Mouse (Mus musculus) cerebellum, adult 2 months (tissue): ENCODE measurements around the gene Spaca6. TPM values are rescaled to one million over a fixed set of nuclear protein-coding genes. Genes with fewer than 3 reads are reported as not detected.

Experiments used
- DNase-seq, 2 experiments: peaks; one replicate each; pipeline ENCODE4 v3.0.0; 2021
- H3K27ac ChIP-seq: fragments of 200-500 bp; 2 replicates; pipeline ENCODE4 v1.5.1; 2012; ENCODE audit warnings: low read length, control low read depth, inconsistent platforms; ENCODE audit not compliant: insufficient read depth
- H3K27me3 ChIP-seq: fragments of 200-500 bp; 2 replicates; pipeline ENCODE4 v1.6.1; 2012; ENCODE audit warnings: inconsistent platforms, mild to moderate bottlenecking, low read length, moderate library complexity; ENCODE audit not compliant: control insufficient read depth, insufficient read depth
- H3K4me1 ChIP-seq: fragments of 200-500 bp; 2 replicates; pipeline ENCODE4 v1.6.1; 2011; ENCODE audit warnings: low read length; ENCODE audit not compliant: control insufficient read depth, insufficient read depth
- H3K4me3 ChIP-seq: fragments of 200-500 bp; replicated peaks from 2 replicates; pipeline ENCODE3; 2011; ENCODE audit warnings: mild to moderate bottlenecking, low read depth, low read length, control low read depth; ENCODE audit not compliant: insufficient read depth
- CTCF ChIP-seq: fragments of 200-500 bp; IDR thresholded peaks from 2 replicates; pipeline ENCODE4 v1.5.1; 2011; ENCODE audit warnings: low read depth, mild to moderate bottlenecking, control low read depth, low read length, moderate library complexity, borderline replicate concordance; ENCODE audit not compliant: insufficient read depth
- POLR2A ChIP-seq: fragments of 200-500 bp; IDR thresholded peaks from 2 replicates; pipeline ENCODE4 v1.6.1; 2011; ENCODE audit warnings: low read length, control low read depth, borderline replicate concordance; ENCODE audit not compliant: insufficient read depth
- WGBS: fragments of 180-500 bp; shearing (Covaris S2); methylation state at CpG from one replicate; pipeline ENCODE4 v1.1.7; 2018; 5-methylcytosine and 5-hydroxymethylcytosine counted together
- polyA plus RNA-seq: library from polyadenylated mRNA; depleted of rRNA; stranded (reverse); fragments of >200 nt; gene quantifications from 2 replicates; pipeline ENCODE4 v1.2.3, GENCODE M21; 2012

Gene Spaca6
- polyA plus RNA-seq, 1 experiment = 132 TPM

DNA sequence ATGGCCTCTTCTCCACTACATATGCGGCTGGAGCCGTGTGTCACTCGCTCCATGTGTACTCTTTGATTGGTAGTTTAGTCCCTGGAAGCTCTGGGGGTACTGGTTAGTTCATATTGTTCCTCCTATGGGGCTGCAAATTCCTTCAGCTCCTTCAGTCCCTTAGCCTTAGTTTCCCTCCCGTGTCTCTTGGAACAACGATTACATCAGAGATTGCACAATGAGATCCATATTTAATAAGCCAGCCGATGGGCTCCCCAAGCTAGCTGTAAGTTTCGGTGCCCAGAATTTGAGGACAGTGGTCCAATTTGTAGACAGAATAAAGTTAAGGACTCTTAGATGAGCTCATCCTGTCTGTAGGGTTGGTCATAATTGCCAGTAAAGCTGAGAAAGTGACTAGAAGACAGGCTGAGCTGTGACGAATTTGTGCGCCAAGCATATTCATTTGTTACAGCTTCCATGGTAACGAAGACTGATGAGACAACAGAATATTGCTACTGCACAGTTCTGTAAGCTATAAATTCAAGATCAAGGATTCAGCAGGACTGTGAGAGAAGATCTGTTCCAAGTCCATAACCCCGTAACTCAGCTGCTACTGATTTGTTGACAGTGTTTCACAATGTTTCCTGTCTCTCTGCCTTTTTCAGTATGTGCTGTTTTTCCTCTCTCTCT lies 40.0 kb downstream of the Spaca6 start:
- H3K4me3 ChIP-seq = no peak overlapping the region
- H3K27me3 ChIP-seq = no peaks in the 10 kb centered on the region
- no peak for TF ChIP-seq POLR2A
- TF ChIP-seq CTCF = no peak
- no peak for DNase-seq
- 55% methylated on average over 11 of the region's 11 CpGs for WGBS
- H3K4me1 ChIP-seq = no peaks in the 10 kb centered on the region
- no peak overlapping the region for H3K27ac ChIP-seq

DNA sequence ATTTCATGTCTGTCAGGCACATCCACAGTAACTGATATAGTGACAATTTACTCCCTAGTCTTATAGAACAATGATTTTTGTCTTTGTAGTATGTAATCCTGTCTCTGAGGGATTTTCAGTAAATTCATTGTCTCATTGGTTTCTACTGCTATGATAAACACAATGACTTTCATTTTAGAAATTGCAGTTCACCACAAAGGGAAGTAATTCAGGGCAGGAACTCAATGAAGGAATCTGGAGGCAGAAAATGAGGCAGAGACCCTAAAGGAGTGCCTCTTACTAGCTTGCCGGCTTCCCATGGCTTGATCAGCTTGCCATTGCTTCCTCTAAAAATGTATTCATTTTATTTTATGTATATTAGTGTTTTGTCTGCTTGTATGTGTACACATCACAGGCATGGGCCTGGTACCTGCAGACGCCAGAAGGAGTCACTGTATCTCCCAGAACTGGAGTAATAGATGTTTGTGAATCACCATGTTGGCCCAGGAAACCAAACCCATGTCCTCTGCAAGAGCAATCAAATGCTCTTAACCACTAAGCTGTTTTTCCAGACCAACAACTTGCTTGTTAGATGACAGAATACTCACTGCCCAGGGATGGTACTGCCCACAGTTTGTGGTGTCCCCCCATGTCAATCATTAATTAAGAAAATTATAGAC lies 44.1 kb downstream of the Spaca6 start:
- TF ChIP-seq CTCF (no peak), POLR2A (no peak)
- Histone ChIP-seq H3K27ac (no peak overlapping the region), H3K27me3 (no peaks in the 10 kb centered on the region), H3K4me3 (no peak overlapping the region), H3K4me1 (no peaks in the 10 kb centered on the region)
- WGBS = 84% methylated on average over 2 of the region's 2 CpGs
- no peak for DNase-seq

DNA sequence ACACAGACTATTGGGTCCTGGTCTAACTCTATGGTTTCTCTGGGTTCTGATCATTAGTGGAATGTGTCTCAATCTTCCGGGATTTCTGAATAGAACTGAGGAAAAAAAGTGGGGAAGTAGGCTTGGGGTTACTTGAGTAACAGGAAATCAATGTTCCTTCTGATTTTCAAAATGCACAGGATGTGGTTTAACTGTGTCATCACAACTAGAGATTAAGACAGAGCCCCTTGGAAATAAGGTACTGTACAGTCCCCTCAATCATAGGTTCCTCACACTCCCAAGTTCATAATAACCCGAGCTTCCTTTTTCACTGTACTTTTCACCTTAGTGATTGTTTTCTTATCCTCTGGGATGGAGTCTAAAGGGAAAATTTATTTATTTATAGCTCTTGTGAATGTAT lies 44.7 kb downstream of the Spaca6 start:
- Histone ChIP-seq H3K4me1 (no peaks in the 10 kb centered on the region), H3K27ac (no peak overlapping the region), H3K27me3 (no peaks in the 10 kb centered on the region), H3K4me3 (no peak overlapping the region)
- no peak for TF ChIP-seq CTCF
- no peak for TF ChIP-seq POLR2A
- WGBS = 91% methylated on average over 2 of the region's 2 CpGs
- no peak for DNase-seq

DNA sequence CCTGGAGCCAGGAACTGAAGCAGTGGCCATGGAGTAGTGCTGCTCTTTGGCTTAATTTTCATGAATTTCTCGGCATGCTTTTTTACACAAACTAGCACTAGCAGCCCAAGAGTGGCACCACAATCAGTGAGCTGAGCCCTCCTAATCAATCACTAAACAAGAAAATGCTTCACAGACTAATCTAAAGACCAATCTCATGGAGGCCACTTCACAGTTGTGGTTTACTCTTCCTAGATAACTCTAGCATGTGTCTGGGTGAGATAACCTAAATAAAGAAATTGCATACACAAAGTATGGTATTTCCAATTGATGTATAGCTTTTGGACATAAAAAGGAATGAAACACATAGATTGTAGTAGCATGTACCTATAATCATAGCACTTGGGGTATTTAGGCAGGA lies 52.4 kb downstream of the Spaca6 start:
- Histone ChIP-seq H3K27ac (no peak overlapping the region), H3K4me1 (no peaks in the 10 kb centered on the region), H3K4me3 (no peak overlapping the region), H3K27me3 (no peaks in the 10 kb centered on the region)
- TF ChIP-seq POLR2A = no peak
- 77% methylated on average over 1 of the region's 1 CpGs for WGBS
- no peak for DNase-seq

DNA sequence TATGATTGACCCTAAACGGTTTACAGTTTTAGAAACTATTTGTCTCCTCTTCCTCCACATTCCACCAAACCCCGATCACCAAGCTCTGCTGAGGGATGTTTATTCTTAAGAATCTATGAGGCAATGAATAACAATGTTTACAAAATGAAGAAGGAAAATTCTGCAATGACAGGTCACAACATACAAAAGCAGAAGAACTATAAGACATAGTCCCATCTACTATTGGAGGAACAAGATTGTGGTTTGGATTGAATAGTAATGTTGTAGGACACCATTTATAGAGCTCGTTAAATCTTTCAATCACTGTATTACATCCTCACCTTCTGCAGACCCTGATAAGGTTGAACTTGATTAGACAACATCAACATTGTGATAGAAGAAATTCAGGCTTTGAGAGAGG lies 55.7 kb downstream of the Spaca6 start:
- H3K4me3 ChIP-seq = no peak overlapping the region
- 85% methylated on average over 3 of the region's 3 CpGs for WGBS
- H3K27ac ChIP-seq = no peak overlapping the region
- TF ChIP-seq POLR2A = no peak
- no peak for TF ChIP-seq CTCF
- no peaks in the 10 kb centered on the region for H3K27me3 ChIP-seq
- H3K4me1 ChIP-seq = no peaks in the 10 kb centered on the region
- no peak for DNase-seq

DNA sequence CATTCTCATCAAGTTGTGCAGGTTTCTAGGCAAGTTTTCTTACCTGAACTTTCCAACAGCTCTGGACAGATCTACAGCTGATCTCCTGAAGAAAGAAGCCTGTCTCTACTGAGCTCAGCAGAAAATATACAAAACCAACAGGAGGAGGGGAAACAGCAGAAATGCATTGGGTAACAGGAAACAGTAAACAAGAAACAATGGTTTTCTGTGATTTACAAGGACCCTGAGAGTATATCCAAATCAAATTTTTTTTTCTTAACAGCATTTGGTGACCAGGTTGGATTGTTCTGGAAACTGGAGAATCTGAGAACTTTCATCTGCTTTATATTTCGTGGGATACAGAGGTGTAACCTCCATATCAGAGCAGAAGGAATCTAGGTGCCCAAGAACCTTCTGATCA lies 56.9 kb downstream of the Spaca6 start, which contains the start of gene Fpr1:
TSS of gene Fpr1 (minus strand) at position 101 of the 400 bp plus-strand sequence.
- no peak within 1 kb of the TSS for H3K27ac ChIP-seq
- no peaks in the 10 kb centered on the region for H3K27me3 ChIP-seq
- no peak within 1 kb of the TSS for H3K4me3 ChIP-seq
- WGBS = 53% methylated on average over 1 of the region's 1 CpGs
- DNase-seq = no peak
- no peak for TF ChIP-seq POLR2A
- TF ChIP-seq CTCF = no peak
- no peaks in the 10 kb centered on the region for H3K4me1 ChIP-seq

DNA sequence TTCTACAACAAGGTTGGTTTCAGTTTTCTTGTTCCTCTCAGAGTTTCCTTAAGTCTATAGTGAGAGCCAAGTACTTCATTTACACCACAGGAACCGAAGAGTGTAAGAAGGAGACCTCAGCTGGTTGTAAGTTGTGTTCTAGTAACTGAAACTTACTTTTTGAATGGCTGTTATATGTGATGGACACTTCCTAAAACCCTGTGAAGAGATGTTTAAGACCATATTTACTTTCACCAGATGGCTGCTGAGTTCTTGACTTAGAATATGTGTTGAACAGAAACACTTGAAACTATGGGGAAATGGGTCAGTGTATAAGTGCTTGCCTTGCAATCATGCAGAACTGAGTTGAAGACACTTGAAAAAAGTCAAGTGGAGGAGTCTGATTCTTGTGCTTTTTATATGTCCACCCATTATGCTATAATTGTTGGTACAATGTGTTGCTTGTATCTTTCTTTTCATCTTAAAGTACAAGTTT lies 60.9 kb downstream of the Spaca6 start, which contains the start of the genes Fpr2 and Fpr3:
TSS of gene Fpr2 (plus strand) at position 51 of the 475 bp plus-strand sequence.
TSS of gene Fpr3 (plus strand) at position 79 of the 475 bp plus-strand sequence.
- Histone ChIP-seq H3K4me1 (no peaks in the 10 kb centered on the region), H3K4me3 (no peak within 1 kb of the TSS), H3K27me3 (no peaks in the 10 kb centered on the region), H3K27ac (no peak within 1 kb of the TSS)
- no peak for TF ChIP-seq POLR2A
- no peak for TF ChIP-seq CTCF
- DNase-seq = no peak
- 27% methylated on average over 1 of the region's 1 CpGs for WGBS
